Mouse (Mus musculus) frontal cortex, postnatal 36 days (tissue): ENCODE data around the gene Cap2.

Experiments
- DNase-seq, 2 experiments: peaks; one replicate each; pipeline ENCODE4 v3.0.0; 2022; ENCODE audit warnings: low spot score in 2 of 2

The Cap2 gene

GRCm38 (mm10) chr13:46525295-46526255 is 23.9 kb downstream of the Cap2 start:
- DNase-seq: no peak

GRCm38 (mm10) chr13:46526645-46527044 is 25.0 kb downstream of the Cap2 start:
- no peak for DNase-seq

- DNase-seq: no peak
Measured at GRCm38 (mm10) chr13:46527340-46527739, 25.7 kb downstream of the Cap2 start.

GRCm38 (mm10) chr13:46529037-46529436 is 27.4 kb downstream of the Cap2 start:
- no peak for DNase-seq

- no peak for DNase-seq
Measured at GRCm38 (mm10) chr13:46530546-46530945, 28.9 kb downstream of the Cap2 start.

- no peak for DNase-seq
Measured at GRCm38 (mm10) chr13:46531676-46532075, 30.0 kb downstream of the Cap2 start.

- DNase-seq: no peak
Measured at GRCm38 (mm10) chr13:46532276-46532675, 30.6 kb downstream of the Cap2 start.

GRCm38 (mm10) chr13:46533342-46534129 is 31.9 kb downstream of the Cap2 start:
- DNase-seq: no peak

- no peak for DNase-seq
Measured at GRCm38 (mm10) chr13:46534171-46534968, 32.7 kb downstream of the Cap2 start.

- DNase-seq: no peak
Measured at GRCm38 (mm10) chr13:46534969-46535785, 33.5 kb downstream of the Cap2 start.

- no peak for DNase-seq
Measured at GRCm38 (mm10) chr13:46539284-46539683, 37.6 kb downstream of the Cap2 start.

- DNase-seq: no peak
Measured at GRCm38 (mm10) chr13:46540943-46541342, 39.3 kb downstream of the Cap2 start.

GRCm38 (mm10) chr13:46542782-46543181 is 41.1 kb downstream of the Cap2 start:
- no peak for DNase-seq

- DNase-seq: no peak
Measured at GRCm38 (mm10) chr13:46544608-46545007, 43.0 kb downstream of the Cap2 start.

GRCm38 (mm10) chr13:46545081-46545480 is 43.4 kb downstream of the Cap2 start:
- DNase-seq: no peak

- no peak for DNase-seq
Measured at GRCm38 (mm10) chr13:46546846-46547245, 45.2 kb downstream of the Cap2 start.

GRCm38 (mm10) chr13:46547253-46547652 is 45.6 kb downstream of the Cap2 start:
- DNase-seq: no peak

- no peak for DNase-seq
Measured at GRCm38 (mm10) chr13:46548132-46548531, 46.5 kb downstream of the Cap2 start.

- no peak for DNase-seq
Measured at GRCm38 (mm10) chr13:46548600-46549179, 47.0 kb downstream of the Cap2 start.

GRCm38 (mm10) chr13:46550627-46551026 is 49.0 kb downstream of the Cap2 start:
- DNase-seq: peak in 1 of 2 experiments; percentile 16

- DNase-seq: no peak
Measured at GRCm38 (mm10) chr13:46554736-46555135, 53.1 kb downstream of the Cap2 start.
